Mouse (Mus musculus): ENCODE results near the gene Klhdc7b.

Gene Klhdc7b

GRCm38 (mm10) chr15:89374801-89375534, 9.7 kb upstream of the Klhdc7b start:
- WGBS: 92% methylated on average over 17 of the region's 17 CpGs

GRCm38 (mm10) chr15:89376040-89376439, 8.7 kb upstream of the Klhdc7b start:
- 92% methylated on average over 7 of the region's 7 CpGs for WGBS

- WGBS: 43% methylated on average over 16 of the region's 16 CpGs
These were observed 7.8 kb upstream of the Klhdc7b start, which contains the start of gene Tymp for GRCm38 (mm10) chr15:89376957-89377356. Gene Tymp (minus strand): TSS chr15:89377039.

- WGBS: 11% methylated on average over 18 of the region's 18 CpGs
These were observed 7.4 kb upstream of the Klhdc7b start for GRCm38 (mm10) chr15:89377362-89377761.

GRCm38 (mm10) chr15:89377938-89378828, 6.5 kb upstream of the Klhdc7b start:
- 20% methylated on average over 46 of the region's 46 CpGs for WGBS

GRCm38 (mm10) chr15:89378831-89379401, 5.8 kb upstream of the Klhdc7b start, which contains the start of gene Odf3b:
Gene Odf3b (minus strand): TSS chr15:89379282.
- WGBS: 4% methylated on average over 33 of the region's 33 CpGs

GRCm38 (mm10) chr15:89379429-89379828, 5.3 kb upstream of the Klhdc7b start:
- whole genome bisulfite sequencing: 38% methylated on average over 10 of the region's 10 CpGs

GRCm38 (mm10) chr15:89387127-89387526, 2.4 kb downstream of the Klhdc7b start:
- WGBS: 47% methylated on average over 12 of the region's 12 CpGs

- 83% methylated on average over 10 of the region's 10 CpGs for WGBS
These were observed 5.4 kb downstream of the Klhdc7b start for GRCm38 (mm10) chr15:89390081-89390480.

- 82% methylated on average over 4 of the region's 4 CpGs for WGBS
These were observed 12.2 kb downstream of the Klhdc7b start for GRCm38 (mm10) chr15:89396883-89397282.

GRCm38 (mm10) chr15:89398146-89398545, 13.4 kb downstream of the Klhdc7b start:
- whole genome bisulfite sequencing: 64% methylated on average over 2 of the region's 2 CpGs

- 100% methylated on average over 1 of the region's 1 CpGs for WGBS
These were observed 15.0 kb downstream of the Klhdc7b start for GRCm38 (mm10) chr15:89399716-89400115.

- 77% methylated on average over 1 of the region's 1 CpGs for WGBS
These were observed 17.8 kb downstream of the Klhdc7b start for GRCm38 (mm10) chr15:89402471-89402870.

GRCm38 (mm10) chr15:89404831-89405623, 20.3 kb downstream of the Klhdc7b start:
- 84% methylated on average over 10 of the region's 10 CpGs for WGBS

- WGBS: 89% methylated on average over 24 of the region's 24 CpGs
These were observed 25.4 kb downstream of the Klhdc7b start, which contains the start of gene Syce3 for GRCm38 (mm10) chr15:89410118-89410517. Gene Syce3 (minus strand): TSS chr15:89410503.

GRCm38 (mm10) chr15:89415282-89415681, 30.6 kb downstream of the Klhdc7b start:
- WGBS: 77% methylated on average over 8 of the region's 8 CpGs

- 98% methylated on average over 9 of the region's 9 CpGs for WGBS
These were observed 37.2 kb downstream of the Klhdc7b start for GRCm38 (mm10) chr15:89421938-89422337.

GRCm38 (mm10) chr15:89424621-89425020, 39.9 kb downstream of the Klhdc7b start:
- 83% methylated on average over 8 of the region's 8 CpGs for WGBS

GRCm38 (mm10) chr15:89425711-89426121, 41.0 kb downstream of the Klhdc7b start, which contains the start of gene Cpt1b:
Gene Cpt1b (minus strand): TSS chr15:89425863.
- 60% methylated on average over 6 of the region's 6 CpGs for WGBS

- 84% methylated on average over 10 of the region's 10 CpGs for WGBS
These were observed 42.0 kb downstream of the Klhdc7b start for GRCm38 (mm10) chr15:89426716-89427115.

GRCm38 (mm10) chr15:89428136-89428790, 43.5 kb downstream of the Klhdc7b start:
- 81% methylated on average over 19 of the region's 19 CpGs for WGBS
